Mouse (Mus musculus) erythroblast, embryonic 14.5 days (primary cell): Measurements from ENCODE around the gene Hadh.

Experiments used
- GATA1 ChIP-seq: IDR thresholded peaks from 2 replicates; pipeline ENCODE4 v1.6.1; 2012; ENCODE audit warnings: low read length, inconsistent platforms, mixed read lengths
- TAL1 ChIP-seq: IDR thresholded peaks from 3 replicates; pipeline ENCODE4 v1.6.1; 2012; ENCODE audit warnings: low read length, inconsistent platforms, mixed read lengths

DNA sequence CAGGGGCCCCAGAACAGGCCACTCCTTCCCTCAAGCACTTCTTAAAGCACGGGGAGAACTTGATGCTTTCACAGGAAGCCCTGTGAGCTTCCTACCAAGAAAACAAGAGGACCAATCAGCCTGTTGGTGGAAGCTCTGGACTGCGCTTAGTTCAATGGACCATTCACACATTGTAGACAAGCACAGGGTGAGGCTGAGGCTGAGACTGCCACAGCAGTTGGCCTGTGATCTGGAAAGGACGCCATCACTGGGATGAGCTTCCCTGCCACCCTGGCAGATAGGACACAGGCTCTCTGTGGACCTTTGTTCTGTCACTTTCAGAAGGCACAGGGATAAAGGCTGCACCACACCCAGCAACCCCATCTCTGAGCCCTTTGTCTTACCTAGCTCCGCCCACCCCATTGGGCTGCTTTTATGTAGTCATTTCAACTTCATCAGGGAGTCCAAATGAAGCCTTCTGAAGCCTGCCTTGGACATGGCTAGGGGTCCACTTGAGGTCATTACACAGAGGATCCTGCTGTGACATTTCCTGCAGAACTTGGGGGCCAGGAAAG lies 44.1 kb upstream of the Hadh start:
- TF ChIP-seq GATA1 (no peak), TAL1 (no peak)
